Mouse (Mus musculus) bone marrow, adult 2 months (tissue): ENCODE results near the gene Coq8a.

Source experiments
- CTCF ChIP-seq: fragments of 200-500 bp; IDR thresholded peaks from 2 replicates; pipeline ENCODE4 v1.5.1; 2011; ENCODE audit warnings: low read length, control low read depth; ENCODE audit not compliant: control insufficient read depth, insufficient read depth
- POLR2A ChIP-seq: fragments of 200-500 bp; IDR thresholded peaks from 2 replicates; pipeline ENCODE4 v1.6.1; 2011; ENCODE audit warnings: low read depth, mild to moderate bottlenecking, control low read depth, low read length, borderline replicate concordance; ENCODE audit not compliant: control insufficient read depth

- TF ChIP-seq CTCF (no peak), POLR2A (no peak)
These were observed 32.3 kb upstream of the Coq8a start for GRCm38 (mm10) chr1:180231729-180232128.
